Mouse (Mus musculus): ENCODE data around the gene Pcsk7.

GRCm38 (mm10) chr9:45906355-45907077 is at the start of gene Pcsk7, which contains the start of gene Rnf214:
- TF ChIP-seq POLR2A (IDR thresholded peaks at IDR 0.05; ENCODE audit: control insufficient read depth, extremely low read depth, insufficient read depth, low read length, poor library complexity), result peak; percentile 49
- peak; percentile 99 for TF ChIP-seq CTCF (IDR thresholded peaks at IDR 0.05; ENCODE audit: borderline replicate concordance, control insufficient read depth, extremely low read depth, insufficient read depth, low read length, poor library complexity)

Data from thymus, adult 2 months (tissue).